Mouse (Mus musculus) G1E (cell line): Measurements from ENCODE around the gene Abca16.

Source experiments
- CTCF ChIP-seq: IDR thresholded peaks from 2 replicates; pipeline ENCODE4 v1.5.1; 2012; ENCODE audit warnings: low read depth, low read length, inconsistent platforms, mixed read lengths
- GATA1 ChIP-seq: IDR thresholded peaks from 2 replicates; pipeline ENCODE4 v1.6.1; 2012; ENCODE audit warnings: borderline replicate concordance, low read length, inconsistent platforms, mixed read lengths
- POLR2AphosphoS5 ChIP-seq: IDR thresholded peaks from 2 replicates; pipeline ENCODE4 v1.6.1; 2012; ENCODE audit warnings: low read depth, low read length, inconsistent platforms; ENCODE audit not compliant: insufficient replicate concordance
- TAL1 ChIP-seq: conservative IDR thresholded peaks from 2 replicates; pipeline ENCODE4 v1.6.1; 2012; ENCODE audit warnings: low read depth, low read length, inconsistent platforms, mixed read lengths

DNA sequence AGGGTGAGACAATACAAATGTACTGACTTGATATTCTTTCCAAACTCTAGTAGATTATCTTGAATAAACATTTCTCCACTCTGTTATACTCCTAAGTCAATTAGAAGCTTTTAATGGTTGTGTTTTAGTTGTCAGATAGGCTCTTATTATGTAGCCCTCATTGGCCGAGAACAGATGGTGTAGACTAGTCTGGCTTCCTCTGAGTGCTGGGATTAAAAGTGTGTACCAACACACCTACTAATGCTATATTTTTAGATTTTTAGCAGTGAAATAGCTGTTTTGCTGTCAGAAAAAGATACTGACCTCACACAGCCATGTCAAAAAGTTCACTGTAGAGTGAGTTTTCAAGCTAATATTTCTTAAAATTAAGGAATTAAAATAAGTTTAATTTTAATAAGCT lies 2.9 kb downstream of the Abca16 start:
- no peak for TF ChIP-seq CTCF
- TF ChIP-seq POLR2AphosphoS5: no peak
- TF ChIP-seq TAL1: no peak
- no peak for TF ChIP-seq GATA1
